Mouse (Mus musculus) v-Abl transformed pro-B cells (cell line): ENCODE data around the gene Galr2.

ENCODE experiments used
- in situ Hi-C, 2 experiments: fragments of 400-800 bp; cut with MboI; formaldehyde crosslinking; loops; one replicate each; pipeline ENCODE4 v1.15.1; 2025; ENCODE audit not compliant: unreplicated experiment in 2 of 2

Galr2 gene

GRCm38 (mm10) chr11:116280751-116281663, at the start of gene Galr2:
Gene Galr2, plus strand, starts transcription at chr11:116280939.
- in situ Hi-C loops = no loop called here

GRCm38 (mm10) chr11:116232427-116232826, 48.3 kb upstream of the Galr2 start:
- in situ Hi-C loops = no loop called here

- in situ Hi-C loops = no loop called here
Observed at GRCm38 (mm10) chr11:116234901-116235300, 45.8 kb upstream of the Galr2 start.

DNA sequence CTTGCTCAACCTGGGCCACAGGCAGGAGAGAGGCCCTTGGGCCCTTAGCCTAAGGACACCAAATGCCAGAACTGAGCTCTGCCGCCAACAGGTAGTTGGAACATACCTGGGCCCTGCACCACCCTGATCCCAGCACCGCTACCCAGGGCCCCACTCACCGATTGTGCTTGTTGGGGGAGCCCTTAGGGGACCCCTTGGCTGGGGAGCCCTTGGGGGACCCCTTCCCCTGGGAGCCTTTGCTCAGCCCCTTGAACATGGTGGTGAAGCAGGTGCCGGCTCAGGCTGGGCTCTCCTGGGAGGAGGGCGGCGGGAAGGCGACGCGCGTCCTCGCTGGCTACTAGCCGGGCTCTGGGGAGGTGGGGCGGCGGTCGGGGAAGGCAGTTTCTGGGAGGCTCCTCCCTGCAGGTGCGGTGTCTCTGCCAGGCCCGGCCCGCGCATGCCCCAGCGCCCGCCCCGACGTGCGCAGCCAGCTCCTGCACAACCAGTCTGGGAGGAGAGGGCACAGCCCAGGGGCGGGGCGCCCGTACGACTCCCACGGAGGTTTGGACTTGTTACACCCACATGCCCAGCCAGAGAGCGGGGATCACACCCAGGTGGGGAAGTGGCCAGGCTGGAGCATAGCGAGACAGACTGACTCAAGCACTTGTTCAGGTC, 42.9 kb upstream of the Galr2 start, which contains the start of gene Evpl:
Gene Evpl (minus strand): TSS at position 336 of the 654 bp plus-strand sequence.
- in situ Hi-C loops = no loop called here

DNA sequence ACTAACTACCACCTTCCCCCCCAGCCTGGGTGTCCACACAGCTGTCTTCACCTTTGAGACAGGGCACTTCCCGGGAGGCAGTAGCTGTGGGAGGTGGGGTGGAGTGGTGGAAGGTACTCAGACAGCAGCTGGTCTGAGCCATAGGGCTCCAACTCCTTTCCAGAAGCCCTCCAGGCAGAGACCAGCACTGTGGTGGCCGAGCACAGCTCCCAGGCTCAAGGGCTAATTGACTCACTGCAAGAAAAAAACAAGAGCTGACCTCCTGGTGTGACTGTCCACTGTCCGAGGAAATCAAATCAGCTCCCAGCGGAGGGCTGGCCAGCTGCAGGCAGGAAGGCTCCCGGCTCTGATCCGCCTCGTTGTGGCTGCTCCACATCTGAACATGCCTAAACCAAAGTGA, 40.9 kb upstream of the Galr2 start:
- in situ Hi-C loops = no loop called here

GRCm38 (mm10) chr11:116241744-116242235, 38.9 kb upstream of the Galr2 start:
- in situ Hi-C loops = no loop called here

GRCm38 (mm10) chr11:116244580-116244979, 36.2 kb upstream of the Galr2 start:
- in situ Hi-C loops = no loop called here

GRCm38 (mm10) chr11:116245616-116246015, 35.1 kb upstream of the Galr2 start:
- in situ Hi-C loops = no loop called here

GRCm38 (mm10) chr11:116247502-116248222, 33.1 kb upstream of the Galr2 start:
- in situ Hi-C loops = no loop called here

- in situ Hi-C loops = loop anchor here in 1 of 2 experiments (5.0 kb wide), 1 partner anchor 36 kb away; no protein-coding TSS in a partner anchor
Observed at GRCm38 (mm10) chr11:116250898-116251297, 29.8 kb upstream of the Galr2 start.

DNA sequence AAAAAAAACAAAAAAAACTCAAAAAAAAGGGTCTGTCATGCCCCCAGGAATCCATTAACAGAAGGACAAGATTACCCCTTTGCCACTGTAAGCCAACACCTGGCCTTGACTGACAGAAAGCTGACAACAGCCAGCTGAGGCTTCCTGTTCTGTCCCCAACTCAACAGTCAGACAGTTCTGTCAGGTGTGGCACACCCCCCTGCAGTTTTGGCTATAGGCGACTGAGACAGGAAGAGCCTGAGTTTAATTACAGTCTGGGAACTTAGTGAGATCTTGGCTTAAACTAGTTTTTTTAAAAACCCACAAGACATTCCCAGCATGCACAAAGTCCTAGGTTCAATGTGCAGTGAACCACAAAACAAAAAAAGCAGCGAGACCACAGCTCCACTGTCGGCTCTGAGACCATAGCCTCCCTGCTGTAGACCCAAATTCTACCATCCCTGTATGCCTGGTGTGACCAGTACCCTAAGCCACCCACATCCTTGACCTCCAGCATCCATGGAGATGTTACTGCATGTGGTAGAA, 27.6 kb upstream of the Galr2 start:
- in situ Hi-C loops = loop anchor here in 1 of 2 experiments (5.0 kb wide), 1 partner anchor 34 kb away; no protein-coding TSS in a partner anchor

DNA sequence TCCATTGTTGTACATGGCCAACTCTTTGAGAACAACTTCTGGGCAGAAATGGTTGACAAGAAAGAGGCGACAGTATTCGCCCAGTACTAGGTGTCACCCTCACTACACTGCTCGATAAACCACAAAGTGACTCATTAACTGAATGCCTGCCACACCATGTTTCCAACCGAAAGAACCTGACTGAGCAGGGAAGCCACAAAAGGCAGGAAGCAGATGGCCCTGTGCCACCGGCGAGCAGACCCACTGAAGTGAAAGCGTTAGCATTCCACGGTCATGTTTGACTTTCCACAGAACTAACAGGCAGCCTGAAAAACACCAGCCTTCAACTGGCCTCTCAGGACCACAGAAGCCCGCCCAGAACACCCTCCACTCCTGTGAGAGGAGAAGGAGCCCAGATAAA, 26.1 kb upstream of the Galr2 start:
- in situ Hi-C loops = loop anchor here in 1 of 2 experiments (5.0 kb wide), 1 partner anchor 33 kb away; no protein-coding TSS in a partner anchor

DNA sequence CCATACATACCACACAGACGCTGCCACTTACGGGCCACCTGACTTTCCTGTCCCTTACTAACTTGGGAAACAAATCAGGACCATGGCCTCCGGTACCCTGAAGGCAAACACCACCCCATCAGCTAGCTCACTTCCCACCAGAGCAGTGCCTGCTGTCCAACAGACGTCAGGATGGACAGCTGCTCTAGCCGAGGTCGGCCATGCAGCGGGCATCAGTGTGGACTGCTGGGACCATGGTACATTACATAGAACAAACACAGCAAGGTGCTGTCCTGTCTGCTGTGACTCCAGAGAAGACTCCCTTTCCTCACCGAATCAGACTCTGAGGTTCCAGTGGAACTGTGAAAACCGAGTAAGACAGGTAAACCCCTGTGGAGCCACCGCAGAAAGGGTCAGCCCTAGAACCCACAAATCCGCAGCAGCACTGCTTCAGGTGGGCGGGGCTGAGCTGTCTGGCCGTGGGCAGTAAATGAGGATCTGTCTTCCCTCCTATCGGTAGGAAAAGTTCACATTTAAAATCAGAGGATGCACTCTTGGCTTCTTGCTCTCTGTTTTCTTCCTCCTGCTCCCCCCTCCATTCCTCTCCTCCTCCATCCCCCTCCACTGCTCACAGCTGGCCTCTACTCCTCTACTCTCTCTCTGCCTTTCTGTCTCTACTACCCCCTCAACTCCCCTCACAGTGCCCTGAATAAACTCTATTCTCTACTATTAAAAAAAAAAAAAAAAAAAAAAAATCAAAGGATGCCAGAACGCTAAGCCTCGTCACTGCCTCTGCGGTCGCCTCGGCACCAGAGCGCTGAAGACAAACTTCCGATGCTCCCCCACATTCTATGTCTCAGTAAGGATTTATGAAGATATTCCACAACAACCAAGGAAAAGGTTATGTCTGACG, 25.4 kb upstream of the Galr2 start:
- in situ Hi-C loops = no loop called here

GRCm38 (mm10) chr11:116255982-116256675, 24.6 kb upstream of the Galr2 start:
- in situ Hi-C loops = no loop called here

GRCm38 (mm10) chr11:116259461-116259860, 21.3 kb upstream of the Galr2 start:
- in situ Hi-C loops = no loop called here

DNA sequence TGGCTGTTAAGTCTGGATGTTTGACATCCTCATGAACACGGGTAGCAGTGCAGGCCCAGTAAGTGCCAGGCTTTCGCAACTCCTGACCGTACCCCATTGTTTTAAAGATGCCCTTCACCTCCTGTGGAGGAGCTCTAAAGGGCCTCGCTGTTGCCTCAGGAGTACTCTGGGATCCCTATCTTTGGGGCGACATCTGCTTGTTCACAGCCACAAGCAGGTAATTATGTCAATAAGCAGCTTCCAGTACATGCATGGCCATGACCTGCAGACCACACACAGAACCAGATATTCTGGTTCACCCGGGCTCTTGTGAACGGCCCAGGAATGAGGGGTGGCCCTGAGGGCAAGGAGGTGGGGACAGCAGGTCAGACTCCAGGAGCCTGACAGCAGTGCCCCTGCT, 20.5 kb upstream of the Galr2 start:
- in situ Hi-C loops = no loop called here

DNA sequence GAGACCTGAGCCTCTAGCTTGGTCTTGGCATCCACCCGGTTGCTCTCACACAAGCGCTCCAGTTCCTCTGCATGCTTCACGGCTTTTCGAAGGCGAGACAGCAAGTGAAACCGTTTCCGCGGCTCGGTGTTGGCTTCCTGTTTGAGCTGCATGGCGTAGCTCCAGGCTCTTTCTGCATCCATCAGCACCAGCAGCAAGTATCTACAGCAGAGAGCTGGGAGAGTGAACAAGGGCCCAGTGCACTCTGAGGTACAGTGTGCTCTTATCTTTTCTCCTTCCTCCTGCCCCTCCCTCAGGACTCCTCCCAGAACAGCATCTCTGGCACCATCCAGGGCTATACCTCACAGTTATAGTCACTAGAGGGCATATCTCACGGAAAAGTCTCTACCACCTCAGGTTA, 15.4 kb upstream of the Galr2 start:
- in situ Hi-C loops = no loop called here

- in situ Hi-C loops = no loop called here
Observed at GRCm38 (mm10) chr11:116265850-116266249, 14.9 kb upstream of the Galr2 start.

GRCm38 (mm10) chr11:116267637-116268036, 13.1 kb upstream of the Galr2 start:
- in situ Hi-C loops = no loop called here
